Mouse (Mus musculus) heart, embryonic 10.5 days (tissue): Measurements from ENCODE around the gene Il1rap. TPM values are rescaled to one million over a fixed set of nuclear protein-coding genes. Genes with fewer than 3 reads are reported as not detected.

Experiments used
- DNase-seq: peaks from one replicate; pipeline ENCODE4 v3.0.0-alpha.2; 2017; ENCODE audit warnings: low spot score
- H3K27ac ChIP-seq: fragments of 300-500 bp; sonication (generic); 2 replicates; pipeline ENCODE4 v1.5.1; 2016; ENCODE audit warnings: mild to moderate bottlenecking
- H3K27me3 ChIP-seq: fragments of 300-500 bp; sonication (generic); 2 replicates; pipeline ENCODE4 v1.6.1; 2016; ENCODE audit warnings: mild to moderate bottlenecking; ENCODE audit not compliant: poor library complexity, insufficient read depth, severe bottlenecking
- H3K36me3 ChIP-seq: fragments of 300-500 bp; sonication (generic); 2 replicates; pipeline ENCODE4 v1.6.1; 2016; ENCODE audit warnings: mild to moderate bottlenecking, moderate library complexity
- H3K4me1 ChIP-seq: fragments of 300-500 bp; sonication (generic); 2 replicates; pipeline ENCODE4 v1.6.1; 2016; ENCODE audit warnings: mild to moderate bottlenecking
- H3K4me3 ChIP-seq: fragments of 300-500 bp; sonication (generic); 2 replicates; pipeline ENCODE4 v1.5.1; 2016; ENCODE audit warnings: mild to moderate bottlenecking, moderate library complexity
- H3K9me3 ChIP-seq: fragments of 300-500 bp; sonication (generic); 2 replicates; pipeline ENCODE4 v1.6.1; 2016; ENCODE audit warnings: mild to moderate bottlenecking, moderate library complexity
- WGBS: fragments of 180-500 bp; shearing (Covaris S2); methylation state at CpG from one replicate; pipeline ENCODE4 v1.1.7; 2016; 5-methylcytosine and 5-hydroxymethylcytosine counted together
- polyA plus RNA-seq: library from polyadenylated mRNA; unstranded; fragments of >200 nt; fragmentation: Nextera tagmentation; extraction: Ambion mirVana; gene quantifications from 2 replicates; pipeline ENCODE4 v1.2.1, GENCODE M21; 2016

The Il1rap gene
- polyA plus RNA-seq, 1 experiment from 2014 or later = 7.4 TPM

- WGBS = 84% methylated on average over 6 of the region's 6 CpGs
- H3K9me3 ChIP-seq = no peaks in the 10 kb centered on the region
Observed at GRCm38 (mm10) chr16:26643077-26643476, 61.6 kb downstream of the Il1rap start.

GRCm38 (mm10) chr16:26646066-26646465 lies 64.6 kb downstream of the Il1rap start:
- no peaks in the 10 kb centered on the region for H3K36me3 ChIP-seq
- DNase-seq = no peak
- 48% methylated on average over 2 of the region's 2 CpGs for WGBS
- no peak overlapping the region for H3K27ac ChIP-seq
- no peaks in the 10 kb centered on the region for H3K9me3 ChIP-seq
- H3K4me1 ChIP-seq = no peaks in the 10 kb centered on the region
- no peaks in the 10 kb centered on the region for H3K27me3 ChIP-seq
- no peak overlapping the region for H3K4me3 ChIP-seq

More at GRCm38 (mm10) chr16:26643077-26643476, 61.6 kb downstream of the Il1rap start:
- DNase-seq = no peak
- Histone ChIP-seq H3K36me3 (no peaks in the 10 kb centered on the region), H3K4me1 (no peaks in the 10 kb centered on the region), H3K4me3 (no peak overlapping the region), H3K27ac (no peak overlapping the region), H3K27me3 (no peaks in the 10 kb centered on the region)

- 68% methylated on average over 1 of the region's 1 CpGs for WGBS
- no peaks in the 10 kb centered on the region for H3K27me3 ChIP-seq
- H3K27ac ChIP-seq = no peak overlapping the region
- H3K4me3 ChIP-seq = no peak overlapping the region
- no peak for DNase-seq
- no peaks in the 10 kb centered on the region for H3K4me1 ChIP-seq
- no peaks in the 10 kb centered on the region for H3K36me3 ChIP-seq
- no peaks in the 10 kb centered on the region for H3K9me3 ChIP-seq
Observed at GRCm38 (mm10) chr16:26647036-26647435, 65.5 kb downstream of the Il1rap start.

- no peaks in the 10 kb centered on the region for H3K9me3 ChIP-seq
- 86% methylated on average over 7 of the region's 7 CpGs for WGBS
Observed at GRCm38 (mm10) chr16:26662722-26663436, 81.4 kb downstream of the Il1rap start.

GRCm38 (mm10) chr16:26666401-26666800 lies 84.9 kb downstream of the Il1rap start:
- Histone ChIP-seq H3K4me3 (no peak overlapping the region), H3K27me3 (no peaks in the 10 kb centered on the region)

More at GRCm38 (mm10) chr16:26662722-26663436, 81.4 kb downstream of the Il1rap start:
- no peak overlapping the region for H3K27ac ChIP-seq
- no peak for DNase-seq
- H3K4me1 ChIP-seq = no peaks in the 10 kb centered on the region
- no peaks in the 10 kb centered on the region for H3K27me3 ChIP-seq
- H3K36me3 ChIP-seq = no peaks in the 10 kb centered on the region
- H3K4me3 ChIP-seq = no peak overlapping the region

GRCm38 (mm10) chr16:26669081-26669480 lies 87.6 kb downstream of the Il1rap start:
- Histone ChIP-seq H3K9me3 (no peaks in the 10 kb centered on the region), H3K36me3 (no peaks in the 10 kb centered on the region), H3K27ac (no peak overlapping the region), H3K27me3 (no peaks in the 10 kb centered on the region), H3K4me1 (no peaks in the 10 kb centered on the region), H3K4me3 (no peak overlapping the region)
- WGBS = 66% methylated on average over 2 of the region's 2 CpGs
- DNase-seq = no peak

More at GRCm38 (mm10) chr16:26666401-26666800, 84.9 kb downstream of the Il1rap start:
- H3K27ac ChIP-seq = no peak overlapping the region
- no peaks in the 10 kb centered on the region for H3K4me1 ChIP-seq
- DNase-seq = no peak
- WGBS = 72% methylated on average over 2 of the region's 2 CpGs
- H3K9me3 ChIP-seq = no peaks in the 10 kb centered on the region
- no peaks in the 10 kb centered on the region for H3K36me3 ChIP-seq

- Histone ChIP-seq H3K4me3 (no peak overlapping the region), H3K36me3 (no peaks in the 10 kb centered on the region), H3K4me1 (no peaks in the 10 kb centered on the region), H3K27ac (no peak overlapping the region), H3K27me3 (no peaks in the 10 kb centered on the region), H3K9me3 (no peaks in the 10 kb centered on the region)
- WGBS = 85% methylated on average over 2 of the region's 2 CpGs
- no peak for DNase-seq
Observed at GRCm38 (mm10) chr16:26680381-26680780, 98.9 kb downstream of the Il1rap start.

- 78% methylated on average over 2 of the region's 2 CpGs for WGBS
- H3K9me3 ChIP-seq = no peaks in the 10 kb centered on the region
- H3K4me3 ChIP-seq = no peak overlapping the region
- H3K4me1 ChIP-seq = no peaks in the 10 kb centered on the region
- no peaks in the 10 kb centered on the region for H3K27me3 ChIP-seq
- no peak for DNase-seq
- no peak overlapping the region for H3K27ac ChIP-seq
- no peaks in the 10 kb centered on the region for H3K36me3 ChIP-seq
Observed at GRCm38 (mm10) chr16:26689771-26690170, 108.3 kb downstream of the Il1rap start.

- WGBS = 77% methylated on average over 11 of the region's 11 CpGs
- DNase-seq = no peak
Observed at GRCm38 (mm10) chr16:26691294-26691693, 109.8 kb downstream of the Il1rap start.

GRCm38 (mm10) chr16:26698076-26698475 lies 116.6 kb downstream of the Il1rap start:
- Histone ChIP-seq H3K4me1 (no peaks in the 10 kb centered on the region), H3K27ac (no peak overlapping the region), H3K4me3 (no peak overlapping the region), H3K9me3 (no peaks in the 10 kb centered on the region), H3K27me3 (no peaks in the 10 kb centered on the region), H3K36me3 (no peaks in the 10 kb centered on the region)
- DNase-seq = no peak
- 84% methylated on average over 4 of the region's 4 CpGs for WGBS

More at GRCm38 (mm10) chr16:26691294-26691693, 109.8 kb downstream of the Il1rap start:
- Histone ChIP-seq H3K27ac (no peak overlapping the region), H3K27me3 (no peaks in the 10 kb centered on the region), H3K9me3 (no peaks in the 10 kb centered on the region), H3K4me3 (no peak overlapping the region), H3K36me3 (no peaks in the 10 kb centered on the region), H3K4me1 (no peaks in the 10 kb centered on the region)

- Histone ChIP-seq H3K9me3 (no peaks in the 10 kb centered on the region), H3K27me3 (no peaks in the 10 kb centered on the region), H3K27ac (no peak overlapping the region), H3K36me3 (no peaks in the 10 kb centered on the region), H3K4me1 (no peaks in the 10 kb centered on the region), H3K4me3 (no peak overlapping the region)
- DNase-seq = no peak
- WGBS = 85% methylated on average over 8 of the region's 8 CpGs
Observed at GRCm38 (mm10) chr16:26700440-26701103, 119.1 kb downstream of the Il1rap start.

GRCm38 (mm10) chr16:26705658-26706371 lies 124.3 kb downstream of the Il1rap start:
- no peaks in the 10 kb centered on the region for H3K27me3 ChIP-seq
- 73% methylated on average over 6 of the region's 6 CpGs for WGBS
- no peak overlapping the region for H3K27ac ChIP-seq
- H3K4me3 ChIP-seq = no peak overlapping the region
- H3K36me3 ChIP-seq = no peaks in the 10 kb centered on the region
- H3K9me3 ChIP-seq = no peaks in the 10 kb centered on the region
- DNase-seq = no peak
- no peaks in the 10 kb centered on the region for H3K4me1 ChIP-seq

- WGBS = 73% methylated on average over 2 of the region's 2 CpGs
- Histone ChIP-seq H3K9me3 (no peaks in the 10 kb centered on the region), H3K4me3 (no peak overlapping the region), H3K27me3 (no peaks in the 10 kb centered on the region), H3K27ac (no peak overlapping the region), H3K36me3 (no peaks in the 10 kb centered on the region), H3K4me1 (no peaks in the 10 kb centered on the region)
- DNase-seq = no peak
Observed at GRCm38 (mm10) chr16:26706503-26706902, 125.0 kb downstream of the Il1rap start.
